Mouse (Mus musculus): ENCODE results near the gene Podnl1. TPM values are rescaled to one million over a fixed set of nuclear protein-coding genes. Genes with fewer than 3 reads are reported as not detected.

Gene Podnl1
- polyA plus RNA-seq, 2 experiments, result 1.3 to 4.9 TPM

- Histone ChIP-seq H3K36me3 (ENCODE audit: control insufficient read depth, insufficient read depth, low read length) (peaks cover 99% of the 10 kb centered on the region), H3K4me1 (ENCODE audit: control insufficient read depth, insufficient read depth, low read length) (no peaks in the 10 kb centered on the region), H3K27me3 (ENCODE audit: control insufficient read depth, insufficient read depth, low read length) (no peaks in the 10 kb centered on the region), H3K4me3 (replicated peaks; ENCODE audit: low read length) (no peak overlapping the region), H3K9ac (ENCODE audit: low read depth, low read length, severe bottlenecking) (no peak overlapping the region), H3K4me2 (replicated peaks; ENCODE audit: low read depth, low read length, severe bottlenecking) (no peak overlapping the region), H3K9me3 (ENCODE audit: control insufficient read depth, low read length) (no peaks in the 10 kb centered on the region), H3K27ac (replicated peaks; ENCODE audit: low read depth, low read length) (no peak overlapping the region)
- DNase-seq (ENCODE audit: low spot score) (no peak), ATAC-seq (ENCODE audit: low FRiP score, low read depth) (no peak)
- 95% methylated on average over 3 of the region's 3 CpGs for WGBS
- TF ChIP-seq POLR2A (IDR thresholded peaks at IDR 0.05; ENCODE audit: borderline replicate concordance, extremely low read depth, insufficient read depth, insufficient read length), result no peak
Measured at GRCm38 (mm10) chr8:84137848-84138247, 12.1 kb downstream of the Podnl1 start.

- no peak overlapping the region for H3K4me3 ChIP-seq (replicated peaks; ENCODE audit: low read length)
- no peak for DNase-seq (ENCODE audit: low spot score)
- WGBS, result 78% methylated on average over 4 of the region's 4 CpGs
- no peaks in the 10 kb centered on the region for H3K9me3 ChIP-seq (ENCODE audit: control insufficient read depth, low read length)
- no peak overlapping the region for H3K27ac ChIP-seq (replicated peaks; ENCODE audit: low read depth, low read length)
- no peaks in the 10 kb centered on the region for H3K4me1 ChIP-seq (ENCODE audit: control insufficient read depth, insufficient read depth, low read length)
- H3K36me3 ChIP-seq (ENCODE audit: control insufficient read depth, insufficient read depth, low read length), result peaks cover 86% of the 10 kb centered on the region
- no peak for TF ChIP-seq POLR2A (IDR thresholded peaks at IDR 0.05; ENCODE audit: borderline replicate concordance, extremely low read depth, insufficient read depth, insufficient read length)
- H3K9ac ChIP-seq (ENCODE audit: low read depth, low read length, severe bottlenecking), result no peak overlapping the region
- H3K27me3 ChIP-seq (ENCODE audit: control insufficient read depth, insufficient read depth, low read length), result no peaks in the 10 kb centered on the region
- ATAC-seq (ENCODE audit: low FRiP score, low read depth), result 0 out of 2 replicates have a peak, but pooled peaks have one; percentile 8
- no peak overlapping the region for H3K4me2 ChIP-seq (replicated peaks; ENCODE audit: low read depth, low read length, severe bottlenecking)
Measured at GRCm38 (mm10) chr8:84140838-84141237, 15.0 kb downstream of the Podnl1 start.

GRCm38 (mm10) chr8:84144636-84145245 lies 19.0 kb downstream of the Podnl1 start:
- H3K9ac ChIP-seq (ENCODE audit: low read depth, low read length, severe bottlenecking), result no peak overlapping the region
- H3K4me3 ChIP-seq (replicated peaks; ENCODE audit: low read length), result no peak overlapping the region
- no peak overlapping the region for H3K27ac ChIP-seq (replicated peaks; ENCODE audit: low read depth, low read length)
- 90% methylated on average over 8 of the region's 8 CpGs for WGBS
- H3K36me3 ChIP-seq (ENCODE audit: control insufficient read depth, insufficient read depth, low read length), result peaks cover 48% of the 10 kb centered on the region
- no peaks in the 10 kb centered on the region for H3K27me3 ChIP-seq (ENCODE audit: control insufficient read depth, insufficient read depth, low read length)
- TF ChIP-seq POLR2A (IDR thresholded peaks at IDR 0.05; ENCODE audit: borderline replicate concordance, extremely low read depth, insufficient read depth, insufficient read length), result no peak
- no peaks in the 10 kb centered on the region for H3K9me3 ChIP-seq (ENCODE audit: control insufficient read depth, low read length)
- ATAC-seq (ENCODE audit: low FRiP score, low read depth) (no peak), DNase-seq (ENCODE audit: low spot score) (no peak)
- H3K4me1 ChIP-seq (ENCODE audit: control insufficient read depth, insufficient read depth, low read length), result peaks cover 14% of the 10 kb centered on the region
- no peak overlapping the region for H3K4me2 ChIP-seq (replicated peaks; ENCODE audit: low read depth, low read length, severe bottlenecking)

GRCm38 (mm10) chr8:84147324-84147766 lies 21.6 kb downstream of the Podnl1 start:
- TF ChIP-seq POLR2A (IDR thresholded peaks at IDR 0.05; ENCODE audit: borderline replicate concordance, extremely low read depth, insufficient read depth, insufficient read length), result no peak
- H3K36me3 ChIP-seq (ENCODE audit: control insufficient read depth, insufficient read depth, low read length), result peaks cover 22% of the 10 kb centered on the region
- H3K27me3 ChIP-seq (ENCODE audit: control insufficient read depth, insufficient read depth, low read length), result no peaks in the 10 kb centered on the region
- H3K4me3 ChIP-seq (replicated peaks; ENCODE audit: low read length), result peak overlapping the region; percentile 65
- H3K9me3 ChIP-seq (ENCODE audit: control insufficient read depth, low read length), result no peaks in the 10 kb centered on the region
- DNase-seq (ENCODE audit: low spot score), result peak; percentile 44
- peak overlapping the region; percentile 83 for H3K4me2 ChIP-seq (replicated peaks; ENCODE audit: low read depth, low read length, severe bottlenecking)
- WGBS, result 6% methylated on average over 14 of the region's 14 CpGs
- H3K27ac ChIP-seq (replicated peaks; ENCODE audit: low read depth, low read length), result 0 out of 2 replicates have a peak overlapping the region, but pooled peaks have one; percentile 26
- peaks cover 14% of the 10 kb centered on the region for H3K4me1 ChIP-seq (ENCODE audit: control insufficient read depth, insufficient read depth, low read length)
- H3K9ac ChIP-seq (ENCODE audit: low read depth, low read length, severe bottlenecking), result peak overlapping the region; percentile 78
- peak; percentile 27; the same call in 1 of the 2 replicates for ATAC-seq (ENCODE audit: low FRiP score, low read depth)

GRCm38 (mm10) chr8:84147769-84148530 lies 22.2 kb downstream of the Podnl1 start, which contains the start of the genes Cc2d1a and 4930432K21Rik:
Gene Cc2d1a (minus strand): TSS chr8:84147936.
Gene 4930432K21Rik (plus strand): TSS chr8:84148025.
- H3K9me3 ChIP-seq (ENCODE audit: control insufficient read depth, low read length), result no peaks in the 10 kb centered on the region
- peak within 1 kb of the TSS; percentile 78 for H3K9ac ChIP-seq (ENCODE audit: low read depth, low read length, severe bottlenecking)
- H3K4me2 ChIP-seq (replicated peaks; ENCODE audit: low read depth, low read length, severe bottlenecking), result peak within 1 kb of the TSS; percentile 83
- peak; percentile 97 for DNase-seq (ENCODE audit: low spot score)
- peaks cover 16% of the 10 kb centered on the region for H3K36me3 ChIP-seq (ENCODE audit: control insufficient read depth, insufficient read depth, low read length)
- 0 out of 2 replicates have a peak within 1 kb of the TSS, but pooled peaks have one; percentile 26 for H3K27ac ChIP-seq (replicated peaks; ENCODE audit: low read depth, low read length)
- H3K4me1 ChIP-seq (ENCODE audit: control insufficient read depth, insufficient read depth, low read length), result peaks cover 14% of the 10 kb centered on the region
- H3K27me3 ChIP-seq (ENCODE audit: control insufficient read depth, insufficient read depth, low read length), result no peaks in the 10 kb centered on the region
- peak within 1 kb of the TSS; percentile 65 for H3K4me3 ChIP-seq (replicated peaks; ENCODE audit: low read length)
- TF ChIP-seq POLR2A (IDR thresholded peaks at IDR 0.05; ENCODE audit: borderline replicate concordance, extremely low read depth, insufficient read depth, insufficient read length), result peak; percentile 61; the same call in 1 of the 2 replicates
- peak; percentile 95 for ATAC-seq (ENCODE audit: low FRiP score, low read depth)
- 19% methylated on average over 48 of the region's 49 CpGs for WGBS
